Mouse (Mus musculus): Measurements from ENCODE around the gene Zfp574. TPM values are rescaled to one million over a fixed set of nuclear protein-coding genes. Genes with fewer than 3 reads are reported as not detected.
"Not testable (repeated sequence)": the region's sequence is repeated elsewhere in the genome, so short reads cannot be mapped to it uniquely, and the experiment has no call there.

Gene Zfp574
- polyA plus RNA-seq (2015; fragmentation: Nextera tagmentation; extraction: Ambion mirVana), result 36.6 and 38.4 TPM in 2 replicates

GRCm38 (mm10) chr7:25071979-25072715 lies at the start of gene Zfp574, which contains the start of gene Grik5:
Gene Zfp574, plus strand, starts transcription at chr7:25072567.
Gene Grik5, minus strand, starts transcription at chr7:25072346.
- WGBS, result under 1% methylated on average over 24 of the region's 28 CpGs
- H3K27ac ChIP-seq (ENCODE audit: low read length), result peak within 1 kb of the TSS; percentile 91
- H3K9me3 ChIP-seq (ENCODE audit: control insufficient read depth, low read length), result no peaks in the 10 kb centered on the region
- peaks cover 54% of the 10 kb centered on the region for H3K4me1 ChIP-seq (replicated peaks; ENCODE audit: control insufficient read depth, insufficient read depth, low read length)
- H3K4me3 ChIP-seq (replicated peaks; ENCODE audit: low read length), result peak within 1 kb of the TSS; percentile 54
- peak within 1 kb of the TSS; percentile 78 for H3K9ac ChIP-seq (replicated peaks; ENCODE audit: low read depth, low read length)
- peaks cover 9% of the 10 kb centered on the region for H3K36me3 ChIP-seq (ENCODE audit: control insufficient read depth, insufficient read depth)
- no peak for ATAC-seq
- peak within 1 kb of the TSS; percentile 92 for H3K4me2 ChIP-seq (ENCODE audit: low read length)
- no peaks in the 10 kb centered on the region for H3K27me3 ChIP-seq (replicated peaks; ENCODE audit: control insufficient read depth, insufficient read depth, low read length)

GRCm38 (mm10) chr7:25025855-25026439 lies 46.4 kb upstream of the Zfp574 start:
- Histone ChIP-seq H3K4me1 (replicated peaks; ENCODE audit: control insufficient read depth, insufficient read depth, low read length) (no peaks in the 10 kb centered on the region), H3K27ac (ENCODE audit: low read length) (no peak overlapping the region), H3K9ac (replicated peaks; ENCODE audit: low read depth, low read length) (no peak overlapping the region), H3K27me3 (replicated peaks; ENCODE audit: control insufficient read depth, insufficient read depth, low read length) (no peaks in the 10 kb centered on the region), H3K4me2 (ENCODE audit: low read length) (no peak overlapping the region), H3K4me3 (replicated peaks; ENCODE audit: low read length) (no peak overlapping the region), H3K9me3 (ENCODE audit: control insufficient read depth, low read length) (no peaks in the 10 kb centered on the region), H3K36me3 (ENCODE audit: control insufficient read depth, insufficient read depth) (peaks cover 25% of the 10 kb centered on the region)
- ATAC-seq, result no peak
- 55% methylated on average over 10 of the region's 10 CpGs for WGBS

GRCm38 (mm10) chr7:25026452-25026851 lies 45.9 kb upstream of the Zfp574 start:
- peaks cover 20% of the 10 kb centered on the region for H3K36me3 ChIP-seq (ENCODE audit: control insufficient read depth, insufficient read depth)
- no peak overlapping the region for H3K9ac ChIP-seq (replicated peaks; ENCODE audit: low read depth, low read length)
- 59% methylated on average over 7 of the region's 7 CpGs for WGBS
- H3K4me3 ChIP-seq (replicated peaks; ENCODE audit: low read length), result no peak overlapping the region
- H3K27me3 ChIP-seq (replicated peaks; ENCODE audit: control insufficient read depth, insufficient read depth, low read length), result no peaks in the 10 kb centered on the region
- no peak for ATAC-seq
- H3K4me1 ChIP-seq (replicated peaks; ENCODE audit: control insufficient read depth, insufficient read depth, low read length), result no peaks in the 10 kb centered on the region
- H3K9me3 ChIP-seq (ENCODE audit: control insufficient read depth, low read length), result no peaks in the 10 kb centered on the region
- no peak overlapping the region for H3K4me2 ChIP-seq (ENCODE audit: low read length)
- no peak overlapping the region for H3K27ac ChIP-seq (ENCODE audit: low read length)

- Histone ChIP-seq H3K4me2 (ENCODE audit: low read length) (no peak overlapping the region), H3K9ac (replicated peaks; ENCODE audit: low read depth, low read length) (no peak overlapping the region), H3K4me1 (replicated peaks; ENCODE audit: control insufficient read depth, insufficient read depth, low read length) (peaks cover 3% of the 10 kb centered on the region), H3K27ac (ENCODE audit: low read length) (peak overlapping the region; percentile 5; the same call in 1 of the 2 replicates), H3K36me3 (ENCODE audit: control insufficient read depth, insufficient read depth) (peaks cover 15% of the 10 kb centered on the region), H3K27me3 (replicated peaks; ENCODE audit: control insufficient read depth, insufficient read depth, low read length) (no peaks in the 10 kb centered on the region), H3K4me3 (replicated peaks; ENCODE audit: low read length) (no peak overlapping the region), H3K9me3 (ENCODE audit: control insufficient read depth, low read length) (no peaks in the 10 kb centered on the region)
- peak; percentile 58; the same call in 1 of the 2 replicates for ATAC-seq
- 45% methylated on average over 5 of the region's 5 CpGs for WGBS
Measured at GRCm38 (mm10) chr7:25030032-25030753, 42.2 kb upstream of the Zfp574 start.

GRCm38 (mm10) chr7:25031528-25031927 lies 40.8 kb upstream of the Zfp574 start:
- Histone ChIP-seq H3K4me2 (ENCODE audit: low read length) (no peak overlapping the region), H3K36me3 (ENCODE audit: control insufficient read depth, insufficient read depth) (peaks cover 25% of the 10 kb centered on the region), H3K27ac (ENCODE audit: low read length) (no peak overlapping the region), H3K9me3 (ENCODE audit: control insufficient read depth, low read length) (no peaks in the 10 kb centered on the region), H3K9ac (replicated peaks; ENCODE audit: low read depth, low read length) (no peak overlapping the region), H3K4me1 (replicated peaks; ENCODE audit: control insufficient read depth, insufficient read depth, low read length) (peaks cover 3% of the 10 kb centered on the region), H3K27me3 (replicated peaks; ENCODE audit: control insufficient read depth, insufficient read depth, low read length) (no peaks in the 10 kb centered on the region), H3K4me3 (replicated peaks; ENCODE audit: low read length) (no peak overlapping the region)
- no peak for ATAC-seq
- whole genome bisulfite sequencing, result 60% methylated on average over 3 of the region's 3 CpGs

GRCm38 (mm10) chr7:25034796-25035195 lies 37.6 kb upstream of the Zfp574 start:
- peaks cover 23% of the 10 kb centered on the region for H3K36me3 ChIP-seq (ENCODE audit: control insufficient read depth, insufficient read depth)
- H3K27ac ChIP-seq (ENCODE audit: low read length), result peak overlapping the region; percentile 23; the same call in 1 of the 2 replicates
- WGBS, result 64% methylated on average over 4 of the region's 4 CpGs
- no peak overlapping the region for H3K4me2 ChIP-seq (ENCODE audit: low read length)
- no peak overlapping the region for H3K9ac ChIP-seq (replicated peaks; ENCODE audit: low read depth, low read length)
- H3K4me3 ChIP-seq (replicated peaks; ENCODE audit: low read length), result no peak overlapping the region
- H3K4me1 ChIP-seq (replicated peaks; ENCODE audit: control insufficient read depth, insufficient read depth, low read length), result peaks cover 3% of the 10 kb centered on the region
- ATAC-seq, result no peak
- H3K9me3 ChIP-seq (ENCODE audit: control insufficient read depth, low read length), result no peaks in the 10 kb centered on the region
- H3K27me3 ChIP-seq (replicated peaks; ENCODE audit: control insufficient read depth, insufficient read depth, low read length), result no peaks in the 10 kb centered on the region

- Histone ChIP-seq H3K27ac (ENCODE audit: low read length) (peak overlapping the region; percentile 24), H3K9me3 (ENCODE audit: control insufficient read depth, low read length) (no peaks in the 10 kb centered on the region), H3K27me3 (replicated peaks; ENCODE audit: control insufficient read depth, insufficient read depth, low read length) (no peaks in the 10 kb centered on the region), H3K4me3 (replicated peaks; ENCODE audit: low read length) (no peak overlapping the region), H3K9ac (replicated peaks; ENCODE audit: low read depth, low read length) (no peak overlapping the region), H3K4me1 (replicated peaks; ENCODE audit: control insufficient read depth, insufficient read depth, low read length) (peaks cover 3% of the 10 kb centered on the region), H3K36me3 (ENCODE audit: control insufficient read depth, insufficient read depth) (peaks cover 26% of the 10 kb centered on the region), H3K4me2 (ENCODE audit: low read length) (no peak overlapping the region)
- ATAC-seq, result no peak
- 56% methylated on average over 7 of the region's 7 CpGs for WGBS
Measured at GRCm38 (mm10) chr7:25035916-25036315, 36.5 kb upstream of the Zfp574 start.

GRCm38 (mm10) chr7:25041921-25042320 lies 30.4 kb upstream of the Zfp574 start:
- ATAC-seq, result no peak
- Histone ChIP-seq H3K27me3 (replicated peaks; ENCODE audit: control insufficient read depth, insufficient read depth, low read length) (no peaks in the 10 kb centered on the region), H3K36me3 (ENCODE audit: control insufficient read depth, insufficient read depth) (peaks cover 27% of the 10 kb centered on the region; the same call in 1 of the 2 replicates), H3K4me1 (replicated peaks; ENCODE audit: control insufficient read depth, insufficient read depth, low read length) (no peaks in the 10 kb centered on the region), H3K9ac (replicated peaks; ENCODE audit: low read depth, low read length) (no peak overlapping the region), H3K4me3 (replicated peaks; ENCODE audit: low read length) (no peak overlapping the region), H3K27ac (ENCODE audit: low read length) (no peak overlapping the region), H3K9me3 (ENCODE audit: control insufficient read depth, low read length) (no peaks in the 10 kb centered on the region), H3K4me2 (ENCODE audit: low read length) (no peak overlapping the region)
- WGBS, result 91% methylated on average over 12 of the region's 12 CpGs

- not testable (repeated sequence) for H3K4me3 ChIP-seq (replicated peaks; ENCODE audit: low read length); H3K4me1 ChIP-seq (replicated peaks; ENCODE audit: control insufficient read depth, insufficient read depth, low read length); H3K4me2 ChIP-seq (ENCODE audit: low read length); H3K9me3 ChIP-seq (ENCODE audit: control insufficient read depth, low read length); ATAC-seq; H3K27me3 ChIP-seq (replicated peaks; ENCODE audit: control insufficient read depth, insufficient read depth, low read length); H3K27ac ChIP-seq (ENCODE audit: low read length); H3K9ac ChIP-seq (replicated peaks; ENCODE audit: low read depth, low read length)
- 93% methylated on average over 7 of the region's 7 CpGs for WGBS
- H3K36me3 ChIP-seq (ENCODE audit: control insufficient read depth, insufficient read depth), result peaks cover 26% of the 10 kb centered on the region; the same call in 1 of the 2 replicates
Measured at GRCm38 (mm10) chr7:25044599-25044998, 27.8 kb upstream of the Zfp574 start.
